Mouse (Mus musculus): Measurements from ENCODE around the gene Hdgfl2. TPM values are rescaled to one million over a fixed set of nuclear protein-coding genes. Genes with fewer than 3 reads are reported as not detected.

Hdgfl2 gene
- total and polyA plus RNA-seq, 3 experiments: 35.3 to 93.6 (median 68.9) TPM

DNA sequence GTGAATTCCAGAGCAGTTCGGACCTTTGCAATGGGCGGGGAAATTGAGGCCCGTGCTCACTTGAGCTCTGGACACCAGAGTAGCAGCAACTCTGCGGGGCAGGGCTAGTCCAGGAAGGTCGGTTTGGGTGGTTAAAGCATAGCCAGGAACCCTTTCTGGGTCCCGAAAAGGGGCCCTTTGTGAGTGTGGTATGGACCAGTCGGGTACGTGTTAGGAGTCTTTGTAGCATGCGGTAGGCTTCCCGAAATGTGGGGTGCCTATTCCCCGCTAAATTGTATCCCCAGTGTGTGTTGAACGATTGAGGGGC lies 38.6 kb upstream of the Hdgfl2 start:
- peaks cover 0 to 38% of the 10 kb centered on the region in 2 experiments; a peak in 2 of 4 replicates for H3K4me1 ChIP-seq (ENCODE audit: control insufficient read depth in 1 of 2, insufficient read depth in 2 of 2)

DNA sequence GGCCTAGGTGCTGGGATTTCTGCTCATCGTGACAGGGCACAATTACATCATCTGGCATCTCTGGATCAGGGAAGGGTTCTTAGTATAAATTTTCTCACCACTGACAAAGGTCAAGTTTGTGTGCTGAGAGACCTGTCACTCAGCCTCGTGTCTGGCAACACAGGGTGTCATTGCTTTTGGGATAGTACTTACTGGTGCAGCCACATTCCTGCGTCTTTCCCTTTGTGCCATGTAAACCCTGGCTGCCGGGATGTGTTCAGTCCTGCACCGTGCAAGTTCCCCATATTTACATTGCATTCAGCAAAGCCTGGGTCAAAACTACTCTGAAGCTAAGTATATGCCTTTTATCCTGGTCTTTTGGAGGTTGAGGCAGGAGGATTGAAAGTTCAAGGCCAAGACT lies 28.1 kb upstream of the Hdgfl2 start:
- dilution Hi-C loops (cut with MboI; ENCODE audit: extremely low pct_ligation_motif_present, extremely low pct_unique_long_range_greater_than_20kb, low sequenced_read_pairs) (no loop called here), in situ Hi-C loops (cut with MboI; ENCODE audit: low pct_ligation_motif_present, low pct_unique_long_range_greater_than_20kb, low sequenced_read_pairs) (no loop called here)
- DNase-seq (ENCODE audit: extremely low read depth): no peak
- Histone ChIP-seq H3K4me3 (replicated peaks in 1 of 3; ENCODE audit: low read depth in 2 of 3, low read length in 2 of 3, poor library complexity in 1 of 3) (no peak overlapping the region), H3K27ac (ENCODE audit: insufficient read depth, low read depth) (no peak overlapping the region), H3K9me3 (replicated peaks; ENCODE audit: low read length) (no peaks in the 10 kb centered on the region), H3K36me3 (replicated peaks in 1 of 2; ENCODE audit: control insufficient read depth in 1 of 2, insufficient read depth in 1 of 2, low read length in 1 of 2) (peaks cover 55 to 88% of the 10 kb centered on the region in 2 experiments), H3K4me1 (ENCODE audit: control insufficient read depth in 1 of 2, insufficient read depth in 2 of 2) (no peaks in the 10 kb centered on the region), H3K79me2 (replicated peaks; ENCODE audit: control insufficient read depth, extremely low read depth, insufficient read depth, poor library complexity, severe bottlenecking) (peaks cover 86% of the 10 kb centered on the region), H3K9ac (ENCODE audit: insufficient read depth, low read depth) (no peak overlapping the region), H3K4me2 (ENCODE audit: insufficient read depth, low read depth, poor library complexity, severe bottlenecking) (no peak overlapping the region), H3K27me3 (replicated peaks) (no peaks in the 10 kb centered on the region)
- TF ChIP-seq USF1 (IDR thresholded peaks at IDR 0.05; ENCODE audit: low read depth, low read length) (no peak), ZMIZ1 (IDR thresholded peaks at IDR 0.05; ENCODE audit: low read depth, low read length) (no peak), IRF4 (IDR thresholded peaks at IDR 0.05; ENCODE audit: low read depth, low read length) (no peak), JUND (conservative IDR thresholded peaks at IDR 0.05; ENCODE audit: low read depth, low read length) (no peak), JUN (IDR thresholded peaks at IDR 0.05; ENCODE audit: insufficient read depth, low read depth, low read length) (no peak)

More for the DNA sequence above, 38.6 kb upstream of the Hdgfl2 start:
- no peaks in the 10 kb centered on the region for H3K27me3 ChIP-seq (replicated peaks)
- in situ Hi-C loops (cut with MboI; ENCODE audit: low pct_ligation_motif_present, low pct_unique_long_range_greater_than_20kb, low sequenced_read_pairs) (loop anchor here (5.0 kb wide), 1 partner anchor 36 kb away; the partner anchor contains the start of genes Hdgfl2 and Ubxn6), dilution Hi-C loops (cut with MboI; ENCODE audit: extremely low pct_ligation_motif_present, extremely low pct_unique_long_range_greater_than_20kb, low sequenced_read_pairs) (no loop called here)
- TF ChIP-seq ETS1 (conservative IDR thresholded peaks at IDR 0.05; ENCODE audit: low read depth, low read length) (no peak), MAX (IDR thresholded peaks at IDR 0.05; ENCODE audit: low read length) (no peak), UBTF (IDR thresholded peaks at IDR 0.05; ENCODE audit: low read depth, low read length) (no peak), ZC3H11A (IDR thresholded peaks at IDR 0.05; ENCODE audit: low read depth, low read length) (no peak), TBP (conservative IDR thresholded peaks at IDR 0.05; ENCODE audit: low read depth, low read length) (no peak), ZNF384 (IDR thresholded peaks at IDR 0.05; ENCODE audit: low read depth, low read length) (no peak), USF2 (conservative IDR thresholded peaks at IDR 0.05; ENCODE audit: low read depth, low read length) (no peak), MXI1 (IDR thresholded peaks at IDR 0.05; ENCODE audit: low read depth, low read length) (no peak), PAX5 (IDR thresholded peaks at IDR 0.05; ENCODE audit: low read length) (no peak), GABPA (IDR thresholded peaks at IDR 0.05; ENCODE audit: insufficient replicate concordance, low read depth, low read length) (no peak)
- H3K9me3 ChIP-seq (replicated peaks; ENCODE audit: low read length): no peaks in the 10 kb centered on the region
- H3K27ac ChIP-seq (ENCODE audit: insufficient read depth, low read depth): no peak overlapping the region
- no peak for DNase-seq (ENCODE audit: extremely low read depth)
- peak overlapping the region; percentile 78 to 89 (median 80) for H3K4me3 ChIP-seq (replicated peaks in 1 of 3; ENCODE audit: low read depth in 2 of 3, low read length in 2 of 3, poor library complexity in 1 of 3)
- peaks cover 60% of the 10 kb centered on the region for H3K79me2 ChIP-seq (replicated peaks; ENCODE audit: control insufficient read depth, extremely low read depth, insufficient read depth, poor library complexity, severe bottlenecking)
- H3K4me2 ChIP-seq (ENCODE audit: insufficient read depth, low read depth, poor library complexity, severe bottlenecking): peak overlapping the region; percentile 81; the same call in 1 of the 2 replicates
- H3K9ac ChIP-seq (ENCODE audit: insufficient read depth, low read depth): peak overlapping the region; percentile 82
- H3K36me3 ChIP-seq (replicated peaks in 1 of 2; ENCODE audit: control insufficient read depth in 1 of 2, insufficient read depth in 1 of 2, low read length in 1 of 2): peaks cover 17 to 32% of the 10 kb centered on the region in 2 experiments
